Mouse (Mus musculus): Measurements from ENCODE around the gene Cwf19l2.
"Not testable (repeated sequence)": the region's sequence is repeated elsewhere in the genome, so short reads cannot be mapped to it uniquely, and the experiment has no call there.

Cwf19l2 gene

DNA sequence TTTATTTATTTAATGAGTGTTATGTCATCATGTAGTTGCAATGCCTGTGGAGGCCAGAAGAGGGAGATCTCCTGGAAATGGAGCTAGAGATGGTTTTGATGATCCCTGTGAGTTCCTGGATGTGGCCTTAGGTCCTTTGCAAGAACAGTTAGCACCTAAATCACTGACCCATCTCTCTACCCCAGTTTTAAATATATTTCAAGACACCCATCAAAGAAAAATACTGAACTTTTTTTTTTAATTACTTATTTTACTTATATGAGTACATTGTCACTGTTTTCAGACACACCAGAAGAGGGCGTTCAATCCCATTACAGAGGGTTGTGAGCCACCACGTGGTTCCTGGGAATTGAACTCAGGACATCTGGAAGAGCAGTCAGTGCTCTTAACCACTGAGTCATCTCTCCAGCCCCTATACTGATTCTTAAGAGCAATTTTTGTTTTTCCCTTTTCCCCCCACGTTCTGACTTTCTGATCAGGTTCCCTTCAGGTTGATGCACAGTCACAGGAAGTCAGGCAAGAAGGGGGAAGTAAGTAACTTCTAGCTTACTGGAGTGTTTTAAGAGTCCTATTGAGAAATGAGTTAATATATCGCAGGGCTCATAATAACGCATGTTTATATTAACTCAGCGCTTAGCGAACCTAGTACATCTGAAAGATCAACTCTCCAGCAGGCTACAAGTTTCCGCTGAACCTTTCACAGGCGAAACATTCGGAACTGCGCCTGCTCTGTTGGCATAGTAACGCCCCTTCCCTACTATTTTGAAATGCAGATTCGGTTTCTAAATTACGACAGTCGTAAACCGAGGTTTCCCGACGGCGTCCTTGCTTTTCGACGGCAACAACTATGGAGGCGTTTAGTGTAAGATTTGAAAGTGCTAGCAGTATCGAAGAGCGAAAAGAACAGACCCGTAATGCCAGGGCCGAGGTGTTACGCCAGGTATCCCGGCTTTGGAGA lies at the start of gene Cwf19l2:
Gene Cwf19l2, plus strand, starts transcription at position 342 of the 958 bp plus-strand sequence.
- in situ Hi-C loops (cut with MboI, MseI), result no loop called here

DNA sequence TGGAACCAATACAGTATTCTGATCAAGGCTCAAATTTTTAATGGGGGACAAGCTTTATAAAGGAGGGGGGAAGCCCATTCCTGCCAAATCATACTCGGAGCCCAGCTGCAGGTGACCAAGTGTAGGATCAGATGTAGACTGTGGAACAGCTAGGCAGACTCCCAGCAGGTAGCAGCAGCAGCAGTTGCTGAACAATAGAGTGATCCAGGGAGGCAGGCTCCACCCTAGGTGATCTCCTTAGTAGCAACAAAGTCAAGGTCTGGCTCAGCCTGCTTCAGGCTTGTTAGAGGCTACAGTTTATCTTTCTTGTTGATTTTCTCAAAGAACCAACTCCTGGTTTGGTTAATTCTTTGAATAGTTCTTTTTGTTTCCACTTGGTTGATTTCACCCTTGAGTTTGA lies 27.1 kb upstream of the Cwf19l2 start:
- in situ Hi-C loops (cut with MboI, MseI), result not testable (repeated sequence)

DNA sequence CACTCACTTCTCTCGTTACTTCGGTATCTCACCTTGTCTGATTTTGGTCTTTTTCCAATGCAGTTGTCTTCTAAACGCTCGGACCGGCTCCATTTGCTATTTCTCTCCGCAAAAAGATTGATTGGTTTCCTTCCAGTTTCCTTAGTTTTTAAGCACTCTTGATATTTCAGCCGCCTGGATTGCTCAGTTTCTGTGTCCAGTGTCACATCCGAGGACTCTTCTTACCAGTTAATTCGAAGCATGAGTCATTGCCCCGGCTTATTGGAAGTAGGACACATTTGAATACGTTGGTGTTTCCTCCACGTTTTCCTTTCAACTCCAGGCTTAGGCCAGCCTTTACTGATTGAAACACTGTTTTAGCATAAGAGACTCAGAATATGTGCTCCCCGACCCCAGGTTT lies 980 bp downstream of the Cwf19l2 start:
- in situ Hi-C loops (cut with MboI, MseI), result no loop called here

DNA sequence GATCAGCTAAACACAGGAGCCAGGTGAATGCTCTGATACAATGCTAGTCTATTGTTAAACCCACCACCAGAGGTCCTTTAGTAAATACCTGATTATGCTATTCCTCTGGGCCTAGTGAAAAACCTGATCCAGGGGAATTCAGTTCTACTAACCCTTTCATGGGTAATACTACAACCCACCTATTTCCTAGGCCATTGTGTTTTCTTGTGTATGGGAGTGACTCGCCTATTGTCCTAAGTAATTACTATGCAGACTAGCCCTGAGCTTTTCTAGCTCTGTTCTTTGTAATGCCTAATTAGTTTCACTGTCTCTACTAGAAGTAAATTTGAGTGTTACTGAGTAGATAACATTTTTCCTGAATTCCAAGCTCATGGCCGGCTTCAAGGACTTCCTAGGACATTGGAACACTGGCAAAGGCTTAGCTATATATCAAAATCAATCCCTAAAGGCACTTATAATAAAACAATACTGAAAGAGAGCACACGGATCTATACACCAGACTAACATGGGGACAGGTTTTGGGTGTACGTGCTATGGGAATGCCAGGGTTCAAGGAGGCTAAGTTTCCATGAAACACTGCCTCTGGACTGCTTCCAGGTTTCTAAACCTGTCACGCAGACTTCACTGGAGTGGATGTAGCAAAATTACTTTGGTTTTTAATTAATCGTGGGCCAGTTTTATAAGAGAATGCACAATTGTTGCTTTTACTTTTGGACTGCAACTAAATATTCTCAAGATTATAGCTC lies 36.3 kb downstream of the Cwf19l2 start:
- in situ Hi-C loops (cut with MboI, MseI), result not testable (repeated sequence)

DNA sequence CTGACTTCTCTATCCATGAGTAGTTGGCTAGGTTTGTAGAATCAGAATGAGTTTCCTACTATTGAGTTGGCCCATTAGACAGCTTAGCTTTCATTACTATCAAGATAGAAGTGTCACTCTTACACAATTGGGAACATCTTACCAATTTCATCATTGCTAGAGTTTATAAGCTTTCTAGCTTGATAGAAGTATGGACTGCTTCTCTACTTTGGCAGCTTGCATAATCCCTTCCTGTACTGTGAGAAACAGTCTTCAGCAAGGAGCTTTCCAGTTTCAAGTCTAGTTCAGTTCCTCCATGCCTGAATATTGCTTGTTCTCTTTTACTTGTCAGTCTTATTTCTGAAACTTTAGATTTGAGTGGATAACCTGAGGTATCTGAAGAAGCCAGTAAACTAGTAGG lies 68.5 kb downstream of the Cwf19l2 start:
- in situ Hi-C loops (cut with MboI, MseI), result no loop called here

DNA sequence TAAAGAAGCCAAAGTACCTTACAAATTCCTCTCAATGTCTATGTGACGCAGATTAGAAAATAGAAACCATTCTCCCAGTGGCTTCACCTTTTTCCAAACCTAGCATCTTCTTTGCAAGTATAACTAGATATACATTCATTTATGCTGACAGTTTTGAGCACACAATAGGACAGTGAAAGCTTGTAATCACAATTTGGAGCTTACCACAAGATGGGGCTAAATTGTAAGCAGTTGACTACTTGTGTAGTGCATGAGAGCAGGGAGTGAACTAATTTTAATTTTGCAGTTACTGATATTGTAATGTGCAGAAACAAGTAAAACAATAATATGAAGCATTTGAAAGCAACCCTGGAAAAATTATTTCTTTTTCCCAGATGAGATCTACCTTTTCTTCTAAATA lies 115.3 kb downstream of the Cwf19l2 start:
- in situ Hi-C loops (cut with MboI, MseI), result no loop called here

DNA sequence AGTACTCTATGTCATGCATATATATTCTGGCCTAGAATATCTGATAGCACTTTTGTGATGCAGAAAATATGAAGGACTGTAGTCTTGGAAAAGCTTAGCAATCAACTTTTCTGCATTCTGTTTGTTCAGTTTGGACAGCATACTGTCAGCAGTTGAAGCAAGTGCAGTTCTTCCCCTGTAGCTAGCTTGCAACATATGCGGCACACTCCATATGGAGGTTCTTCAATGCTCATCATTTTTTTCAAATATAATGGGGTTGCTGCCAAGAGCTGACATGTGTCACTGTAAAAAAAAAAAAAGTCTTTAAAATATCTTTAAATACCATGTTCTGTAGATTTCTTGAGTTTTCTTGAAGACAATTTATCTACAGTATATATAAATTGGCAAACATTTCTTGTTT lies 115.8 kb downstream of the Cwf19l2 start:
- in situ Hi-C loops (cut with MboI, MseI), result no loop called here

DNA sequence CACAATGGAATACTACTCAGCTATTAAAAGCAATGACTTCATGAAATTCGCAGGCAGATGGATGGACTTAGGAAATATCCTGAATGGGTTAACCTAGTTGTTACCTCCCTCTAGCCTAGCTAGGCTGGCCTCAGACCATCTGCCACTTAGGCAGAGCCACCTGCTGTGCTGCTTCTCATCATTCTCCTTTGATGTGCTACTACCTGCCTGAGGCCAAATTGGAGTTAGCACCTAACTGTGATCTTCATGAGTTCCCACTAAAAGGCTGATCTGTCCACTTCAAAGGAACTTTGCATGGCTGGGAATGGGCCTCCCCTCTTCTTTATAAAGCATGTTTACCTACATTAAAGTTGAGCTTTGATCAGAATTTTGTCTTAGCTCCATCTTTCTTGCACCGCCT lies 117.6 kb downstream of the Cwf19l2 start:
- in situ Hi-C loops (cut with MboI, MseI), result no loop called here
